ENCODE assay signal across 24 mouse cellular contexts in genomic region chr12:102838271-102838670, GRCm38 (mm10). TPM values are rescaled to one million over a fixed set of nuclear protein-coding genes. Genes with fewer than 3 reads are reported as not detected.
DNase-seq lines count a peak whose midpoint lies in the region; ATAC-seq lines count a peak whose summit lies in the region.
"Had no signal": no experiment of that assay in that cellular context is flagged by ENCODE, and none has a peak within 500 bp of the region (broad histone marks: within the 10 kb centered on the region; RNA-seq: fewer than 3 reads in every experiment).

No protein-coding gene starts in this region.

- no peak overlapping the region for H3K4me2 ChIP-seq in heart, embryonic 11.5 days
- H3K4me2 ChIP-seq: embryonic facial prominence, embryonic 12.5 days; forebrain, embryonic 13.5 days; forebrain, embryonic 15.5 days had no signal

- no peak for ATAC-seq in heart, embryonic 11.5 days (replicated peaks; ENCODE audit: insufficient number of reproducible peaks, low FRiP score, low TSS enrichment)
- ATAC-seq: activated CD4-positive, CD25-positive, alpha-beta regulatory T cell, adult 4 months; CD4-positive, CD25-positive, alpha-beta regulatory T cell, adult 4 months; forebrain, embryonic 13.5 days; forebrain, embryonic 15.5 days; forebrain, postnatal 0 days; Patski had no signal

- WGBS in heart, embryonic 11.5 days (ENCODE audit: insufficient replicate concordance): 93% methylated on average over 9 of the region's 9 CpGs

- no peak overlapping the region for H3K27ac ChIP-seq in heart, embryonic 11.5 days (ENCODE audit: low read depth, low read length)
- H3K27ac ChIP-seq: embryonic facial prominence, embryonic 10.5 days; embryonic facial prominence, embryonic 12.5 days; forebrain, embryonic 13.5 days; forebrain, embryonic 15.5 days had no signal

- no peaks in the 10 kb centered on the region for H3K36me3 ChIP-seq in heart, embryonic 11.5 days (ENCODE audit: control insufficient read depth, insufficient read depth, low read length)

- H3K9me3 ChIP-seq in heart, embryonic 11.5 days (replicated peaks; ENCODE audit: control insufficient read depth, low read length): no peaks in the 10 kb centered on the region
- H3K9me3 ChIP-seq: embryonic facial prominence, embryonic 10.5 days; embryonic facial prominence, embryonic 12.5 days; forebrain, embryonic 13.5 days; forebrain, embryonic 15.5 days; G1E had no signal

- H3K4me3 ChIP-seq in heart, embryonic 11.5 days (ENCODE audit: low read depth, low read length): no peak overlapping the region
- H3K4me3 ChIP-seq: embryonic facial prominence, embryonic 10.5 days; embryonic facial prominence, embryonic 12.5 days; forebrain, embryonic 13.5 days; forebrain, embryonic 15.5 days had no signal

- peak; percentile 54 to 87 for DNase-seq in adrenal gland, adult (ENCODE audit: inconsistent age in 2 of 2, low spot score in 1 of 2)
- DNase-seq in adrenal gland, postnatal 4 days (ENCODE audit: low spot score in 2 of 2): no peak
- peak; percentile 9 for DNase-seq in ovary, adult 18-20 months (ENCODE audit: low spot score)
- DNase-seq in ovary, postnatal 36 days (ENCODE audit: low spot score): no peak
- DNase-seq in adrenal gland, adult 8-10 months: peak; percentile 25
- peak; percentile 13 for DNase-seq in adrenal gland, postnatal 14 days
- DNase-seq in kidney, adult 9 months: no peak
- DNase-seq: B cell, adult 2 months; cerebellum, adult 11-12 months; cerebellum, adult 2 months; cerebellum, adult 9-10 months; cerebellum, postnatal 10 days; cerebellum, postnatal 25 days; forebrain, postnatal 0 days had no signal

- no peaks in the 10 kb centered on the region for H3K4me1 ChIP-seq in heart, embryonic 11.5 days (ENCODE audit: control insufficient read depth, insufficient read depth, low read length)
- H3K4me1 ChIP-seq: embryonic facial prominence, embryonic 10.5 days; embryonic facial prominence, embryonic 12.5 days; forebrain, embryonic 13.5 days; forebrain, embryonic 15.5 days had no signal

- H3K9ac ChIP-seq in heart, embryonic 11.5 days (ENCODE audit: low read depth, low read length): no peak overlapping the region
- H3K9ac ChIP-seq: embryonic facial prominence, embryonic 12.5 days; forebrain, embryonic 13.5 days; forebrain, embryonic 15.5 days; forebrain, postnatal 0 days had no signal

- no peaks in the 10 kb centered on the region for H3K27me3 ChIP-seq in heart, embryonic 11.5 days (ENCODE audit: control insufficient read depth, insufficient read depth, low read length)
- H3K27me3 ChIP-seq: CH12.LX; embryonic facial prominence, embryonic 12.5 days; forebrain, embryonic 13.5 days; forebrain, embryonic 15.5 days; Patski had no signal

RNA-seq across cellular contexts. Expression of gene Btbd7, which starts 40.0 kb away (rescaled TPM):
- 10 to 100 TPM; 52.5 to 54.0 TPM for total RNA-seq in adrenal gland, postnatal 4 days (2021)
- 10 to 100 TPM; 44.9 to 59.5 (median 54.3) TPM for total RNA-seq in adrenal gland, adult 8-10 months (2022)
- 42.5 and 44.4 TPM in 2 replicates for total RNA-seq in adrenal gland, postnatal 14 days (2021)
- 14.3 and 15.1 TPM in 2 replicates for polyA plus RNA-seq in heart, embryonic 11.5 days (2014; fragmentation: Nextera tagmentation; extraction: Ambion mirVana)

Comparison
In these comparisons a context has a peak if more than half of its experiments do, and no peak if none do; other contexts are left out.
1. DNase-seq: peak in adrenal gland, adult (2 of 2), ovary, adult 18-20 months (single experiment), adrenal gland, adult 8-10 months (single experiment) and adrenal gland, postnatal 14 days (single experiment); none in adrenal gland, postnatal 4 days (0 of 2), ovary, postnatal 36 days (single experiment) and kidney, adult 9 months (single experiment).